Mouse (Mus musculus) MN1 (cell line): ENCODE results near the gene Masp2.
A peak's percentile ranks its signal among the peaks of the same experiment; 100 is the strongest.

ENCODE experiments used
- DNase-seq: peaks from one replicate; pipeline ENCODE4 v3.0.0-alpha.2; 2016; ENCODE audit warnings: low spot score

Gene Masp2

GRCm38 (mm10) chr4:148600316-148600715, 2.0 kb upstream of the Masp2 start:
- no peak for DNase-seq

- no peak for DNase-seq
These were observed 483 bp upstream of the Masp2 start for GRCm38 (mm10) chr4:148601871-148602270.

- no peak for DNase-seq
These were observed 1.2 kb downstream of the Masp2 start for GRCm38 (mm10) chr4:148603376-148604139.

- no peak for DNase-seq
These were observed 1.8 kb downstream of the Masp2 start for GRCm38 (mm10) chr4:148604141-148604540.

- peak; percentile 74 for DNase-seq
These were observed 2.3 kb downstream of the Masp2 start for GRCm38 (mm10) chr4:148604541-148605165.

- peak; percentile 73 for DNase-seq
These were observed 5.4 kb downstream of the Masp2 start for GRCm38 (mm10) chr4:148607758-148608157.

GRCm38 (mm10) chr4:148609805-148610204, 7.5 kb downstream of the Masp2 start:
- no peak for DNase-seq

GRCm38 (mm10) chr4:148610631-148611364, 8.4 kb downstream of the Masp2 start:
- no peak for DNase-seq

- no peak for DNase-seq
These were observed 10.2 kb downstream of the Masp2 start for GRCm38 (mm10) chr4:148612557-148612956.

- no peak for DNase-seq
These were observed 11.4 kb downstream of the Masp2 start for GRCm38 (mm10) chr4:148613738-148614137.

- DNase-seq = no peak
These were observed 17.5 kb downstream of the Masp2 start for GRCm38 (mm10) chr4:148619805-148620204.

GRCm38 (mm10) chr4:148620718-148621117, 18.4 kb downstream of the Masp2 start:
- DNase-seq = no peak

- no peak for DNase-seq
These were observed 20.1 kb downstream of the Masp2 start for GRCm38 (mm10) chr4:148622485-148622884.

- no peak for DNase-seq
These were observed 21.3 kb downstream of the Masp2 start for GRCm38 (mm10) chr4:148623609-148624008.

- DNase-seq = no peak
These were observed 22.7 kb downstream of the Masp2 start for GRCm38 (mm10) chr4:148625010-148625409.

- peak; percentile 74 for DNase-seq
These were observed 23.6 kb downstream of the Masp2 start for GRCm38 (mm10) chr4:148625756-148626622.

GRCm38 (mm10) chr4:148626623-148627185, 24.4 kb downstream of the Masp2 start, which contains the start of gene Tardbp:
TSS of gene Tardbp (minus strand) at chr4:148627019.
- DNase-seq = peak; percentile 97

GRCm38 (mm10) chr4:148627246-148627645, 24.9 kb downstream of the Masp2 start:
- no peak for DNase-seq

- no peak for DNase-seq
These were observed 29.8 kb downstream of the Masp2 start for GRCm38 (mm10) chr4:148632013-148632692.

- DNase-seq = no peak
These were observed 31.2 kb downstream of the Masp2 start for GRCm38 (mm10) chr4:148633395-148634061.
